In the genomic region with DNA sequence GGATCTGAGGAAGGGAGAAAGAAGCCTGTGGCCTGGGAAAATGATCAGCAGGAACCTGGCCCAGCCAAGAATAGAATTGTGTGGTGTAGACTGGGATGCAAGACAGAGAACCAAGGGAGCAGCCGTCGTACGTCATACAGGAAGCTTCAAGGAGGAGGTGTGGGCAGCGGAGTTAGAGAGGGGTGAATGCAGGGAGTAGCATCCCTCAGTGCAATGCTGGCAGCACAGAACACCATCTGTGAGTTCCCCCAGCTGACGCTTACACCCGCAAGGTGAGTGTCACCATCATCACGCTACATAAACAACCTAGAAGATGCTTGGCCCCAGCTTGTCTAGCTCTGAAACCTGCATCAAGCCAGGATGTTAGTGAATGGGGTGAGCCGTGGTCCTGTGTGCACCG, we compare ENCODE assay signal across 8 mouse cellular contexts. TPM values are rescaled to one million over a fixed set of nuclear protein-coding genes. Genes with fewer than 3 reads are reported as not detected.
DNase-seq lines count a peak whose midpoint lies in the region; ATAC-seq lines count a peak whose summit lies in the region.
"Had no signal": no experiment of that assay in that cellular context is flagged by ENCODE, and none has a peak within 500 bp of the region (broad histone marks: within the 10 kb centered on the region; RNA-seq: fewer than 3 reads in every experiment).

No protein-coding gene starts in this region.

- DNase-seq in layer of hippocampus, adult 9-11 months: peak; percentile 19
- DNase-seq in layer of hippocampus, adult 11-12 months (ENCODE audit: low spot score): no peak
- peak; percentile 39 for DNase-seq in A20 (ENCODE audit: low read depth, low spot score)
- peak; percentile 27 to 32 for DNase-seq in cerebellum, postnatal 14 days
- no peak for DNase-seq in lung, postnatal 14 days
- DNase-seq in adrenal gland, postnatal 25 days: no peak
- DNase-seq: thymus, postnatal 14 days had no signal

- ATAC-seq in CD4-positive, CD25-positive, alpha-beta regulatory T cell, adult 4 months: peak; percentile 63

RNA-seq across cellular contexts. Expression of a gene that starts 28.0 kb away (rescaled TPM):
- polyA plus RNA-seq in CD4-positive, CD25-positive, alpha-beta regulatory T cell, adult 4 months (2017; shearing (Covaris generic)): 100 to 1,000 TPM in 1 of 2 experiments, 10 to 100 TPM in 1; 74.6 to 113 TPM
- 121 and 128 TPM in 2 replicates for total RNA-seq in adrenal gland, postnatal 25 days (2021)

RNA-seq across cellular contexts. Expression of a gene that starts 38.3 kb away (rescaled TPM):
- 10 to 100 TPM; 10.2 to 17.1 TPM for polyA plus RNA-seq in CD4-positive, CD25-positive, alpha-beta regulatory T cell, adult 4 months (2017; shearing (Covaris generic))
- total RNA-seq in adrenal gland, postnatal 25 days (2021): 20.5 and 29.8 TPM in 2 replicates

RNA-seq across cellular contexts. Expression of a gene that starts 57.5 kb away (rescaled TPM):
- under 1 TPM in 1 of 2 experiments, not detected in 1; 0.66 TPM for polyA plus RNA-seq in CD4-positive, CD25-positive, alpha-beta regulatory T cell, adult 4 months (2017; shearing (Covaris generic))
- 36.0 and 44.8 TPM in 2 replicates for total RNA-seq in adrenal gland, postnatal 25 days (2021)

Comparison
In these comparisons a context has a peak if more than half of its experiments do, and no peak if none do; other contexts are left out.
1. DNase-seq: peak in layer of hippocampus, adult 9-11 months (single experiment), A20 (single experiment) and cerebellum, postnatal 14 days (2 of 2); none in layer of hippocampus, adult 11-12 months (single experiment), lung, postnatal 14 days (single experiment) and adrenal gland, postnatal 25 days (single experiment).